Mouse (Mus musculus): ENCODE data around the gene Olfr617.
"Not testable (repeated sequence)": the region's sequence is repeated elsewhere in the genome, so short reads cannot be mapped to it uniquely, and the experiment has no call there.

Olfr617 gene

GRCm38 (mm10) chr7:103572761-103573160 lies at the start of gene Olfr617:
TSS of gene Olfr617 (plus strand) at chr7:103573061.
- DNase-seq, result no peak

DNA sequence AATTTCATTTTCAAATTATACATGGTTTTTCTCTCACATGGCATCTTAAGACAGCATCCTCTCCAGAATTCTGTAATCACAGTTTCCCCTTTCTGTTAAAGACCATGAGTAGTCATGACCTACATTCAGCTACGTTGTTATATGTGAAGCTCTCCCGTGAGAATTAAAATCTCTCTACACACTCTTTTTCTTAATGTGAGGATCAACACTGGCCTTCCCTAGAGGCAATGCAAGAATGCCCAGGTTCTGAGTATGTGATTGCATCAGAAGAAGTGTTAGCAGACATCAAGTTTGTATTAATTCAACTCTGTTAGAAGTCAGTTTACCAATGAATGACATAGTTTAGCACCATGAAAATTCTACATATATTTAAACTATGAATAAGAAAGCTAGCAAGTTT lies 30.2 kb upstream of the Olfr617 start, which contains the start of gene Olfr612:
Gene Olfr612, minus strand, starts transcription at position 101 of the 400 bp plus-strand sequence.
- DNase-seq, result not testable (repeated sequence)

DNA sequence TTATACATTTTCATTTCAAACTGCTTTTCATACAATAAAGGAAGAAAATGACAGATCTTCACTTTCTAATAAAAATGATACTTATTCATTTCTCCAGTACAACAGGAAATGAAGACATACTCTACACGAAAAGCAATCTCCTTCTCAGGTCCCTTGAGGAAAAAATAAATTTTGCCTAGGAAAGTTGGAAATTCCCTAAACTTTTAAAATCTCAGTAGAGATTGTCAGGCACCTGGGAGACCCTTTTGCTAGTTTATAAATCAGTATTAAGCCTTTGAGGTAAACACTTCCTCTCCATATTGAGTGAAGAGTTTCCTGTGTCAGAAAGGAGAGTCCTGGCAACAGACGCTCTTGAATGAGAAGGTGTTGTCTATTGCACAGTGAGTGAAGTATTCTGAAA lies 25.1 kb upstream of the Olfr617 start, which contains the start of gene Olfr613:
Gene Olfr613, plus strand, starts transcription at position 301 of the 400 bp plus-strand sequence.
- DNase-seq, result no peak

DNA sequence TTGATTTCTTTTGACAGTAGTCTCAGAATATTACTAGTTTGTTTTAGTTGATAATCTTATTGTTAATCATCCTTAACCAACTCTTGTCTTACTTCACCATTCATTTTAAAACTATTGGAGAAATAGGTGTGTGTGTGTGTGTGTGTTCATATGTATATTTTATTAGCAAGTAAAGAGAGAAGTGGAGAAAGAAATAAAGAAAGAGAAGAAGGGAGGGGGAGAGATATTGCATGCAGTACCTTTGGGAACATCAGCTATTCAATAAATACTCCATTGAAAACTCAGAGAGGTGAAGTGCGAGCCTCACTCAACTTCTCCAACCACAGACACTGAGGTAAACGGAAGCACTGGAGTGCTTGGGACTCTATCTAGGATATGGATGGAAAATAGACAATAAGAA lies 17.1 kb upstream of the Olfr617 start, which contains the start of gene Olfr615:
Gene Olfr615, plus strand, starts transcription at position 301 of the 400 bp plus-strand sequence.
- DNase-seq, result no peak

DNA sequence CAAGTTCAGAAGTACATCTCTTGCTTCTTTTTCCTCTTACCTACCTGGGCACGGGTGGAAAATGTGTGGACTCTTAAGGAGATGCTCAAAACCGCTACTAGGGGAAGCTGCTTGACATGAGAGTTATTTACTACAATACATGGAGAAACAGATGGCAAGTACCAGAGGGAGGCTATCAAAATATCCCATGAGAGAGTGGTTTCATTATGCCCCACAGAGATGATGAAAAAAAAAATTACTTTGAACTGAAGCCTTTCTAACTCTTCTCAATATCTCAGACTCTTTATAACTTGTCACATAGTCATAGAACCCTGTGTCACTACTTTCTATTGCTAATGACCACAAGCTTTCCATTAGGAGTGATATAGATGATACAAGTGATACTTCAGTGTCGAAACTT lies 3.8 kb upstream of the Olfr617 start, which contains the start of gene Olfr616:
Gene Olfr616, minus strand, starts transcription at position 101 of the 400 bp plus-strand sequence.
- DNase-seq, result no peak

DNA sequence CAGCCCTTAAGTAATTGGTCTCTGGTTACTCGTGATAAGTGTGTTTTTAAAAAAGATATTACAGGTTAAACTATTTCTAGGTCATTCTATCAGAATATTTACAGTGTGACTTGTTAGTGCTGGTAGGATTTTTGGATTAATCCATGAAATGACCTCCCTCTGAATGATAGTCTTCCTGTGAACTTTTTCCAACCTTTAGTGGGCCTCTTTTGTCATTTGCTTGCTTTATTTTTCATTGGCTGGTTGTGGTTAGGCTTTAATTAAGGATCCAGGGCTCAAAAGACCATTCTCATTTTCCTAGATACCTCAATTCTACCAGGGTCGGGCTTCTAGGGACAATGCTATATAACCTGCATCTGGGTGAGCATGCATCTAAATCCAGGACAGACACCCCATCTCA lies 16.9 kb downstream of the Olfr617 start, which contains the start of gene Olfr618:
Gene Olfr618, plus strand, starts transcription at position 301 of the 400 bp plus-strand sequence.
- no peak for DNase-seq

GRCm38 (mm10) chr7:103600275-103600674 lies 27.4 kb downstream of the Olfr617 start, which contains the start of gene Olfr619:
TSS of gene Olfr619 (plus strand) at chr7:103600575.
- DNase-seq, result no peak

DNA sequence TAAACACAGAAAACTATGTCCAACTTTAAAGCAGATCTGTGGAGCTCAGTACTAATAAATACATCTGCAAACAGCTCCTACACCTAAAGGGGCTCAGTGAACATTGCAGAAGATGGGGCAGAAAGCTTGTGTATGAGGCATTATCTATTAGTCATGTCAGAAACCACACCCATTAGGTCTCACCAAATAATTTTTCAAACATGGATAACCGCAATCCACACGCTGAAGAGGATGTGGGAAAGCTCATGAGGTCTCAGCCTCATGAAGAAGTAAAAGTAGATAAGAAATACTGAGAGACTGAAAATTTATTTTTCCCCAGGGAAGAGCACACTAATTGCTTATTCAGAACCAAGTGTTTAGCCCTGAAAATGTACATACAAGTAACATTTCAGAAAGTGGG lies 34.6 kb downstream of the Olfr617 start:
- DNase-seq, result no peak

DNA sequence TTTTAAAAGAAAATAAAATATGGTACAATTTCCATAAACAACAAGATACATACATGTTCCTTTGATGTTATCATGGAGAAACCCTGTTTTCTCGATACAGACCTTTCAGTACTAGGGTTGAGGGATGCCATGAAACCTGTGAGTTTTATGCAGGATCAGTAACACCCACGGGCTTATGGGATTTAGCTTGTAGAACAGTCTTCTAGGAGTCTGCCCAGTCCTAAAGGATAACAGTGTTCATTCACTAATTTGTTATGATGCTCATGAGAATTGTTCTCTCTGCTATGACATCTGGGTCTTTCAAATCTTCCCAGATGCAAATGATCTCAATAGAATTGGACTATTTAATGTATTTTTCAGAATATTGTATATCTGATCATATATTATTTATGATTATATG lies 39.6 kb downstream of the Olfr617 start, which contains the start of gene Olfr620:
Gene Olfr620, minus strand, starts transcription at position 101 of the 400 bp plus-strand sequence.
- DNase-seq, result no peak

Data from lung, postnatal 14 days (tissue).